Mouse (Mus musculus) forebrain, embryonic 11.5 days (tissue): ENCODE measurements around the gene Hsd17b1. TPM values are rescaled to one million over a fixed set of nuclear protein-coding genes. Genes with fewer than 3 reads are reported as not detected.

ENCODE experiments used
- ATAC-seq: fragments of 200-750 bp; cut with Nextera tagmentation; replicated peaks from 2 replicates; pipeline ENCODE4 v1.8.0; 2017; ENCODE audit warnings: moderate TSS enrichment; ENCODE audit not compliant: low FRiP score
- DNase-seq: peaks from one replicate; pipeline ENCODE4 v3.0.0-alpha.2; 2017; ENCODE audit warnings: low spot score
- H3K27ac ChIP-seq: fragments of 300-500 bp; sonication (generic); 2 replicates; pipeline ENCODE4 v1.5.1; 2014; ENCODE audit warnings: low read depth, low read length
- H3K27me3 ChIP-seq: fragments of 300-500 bp; sonication (generic); 2 replicates; pipeline ENCODE4 v1.6.1; 2014; ENCODE audit warnings: mild to moderate bottlenecking, low read length, mixed read lengths; ENCODE audit not compliant: control insufficient read depth, insufficient read depth
- H3K36me3 ChIP-seq: fragments of 300-500 bp; sonication (generic); 2 replicates; pipeline ENCODE4 v1.6.1; 2014; ENCODE audit warnings: mild to moderate bottlenecking, low read length, moderate library complexity, mixed read lengths; ENCODE audit not compliant: control insufficient read depth, insufficient read depth
- H3K4me1 ChIP-seq: fragments of 300-500 bp; sonication (generic); replicated peaks from 2 replicates; pipeline ENCODE4 v1.6.1; 2014; ENCODE audit warnings: low read length, mixed read lengths; ENCODE audit not compliant: control insufficient read depth, insufficient read depth
- H3K4me2 ChIP-seq: fragments of 300-500 bp; sonication (generic); 2 replicates; pipeline ENCODE4 v1.6.1; 2014; ENCODE audit warnings: low read depth, mild to moderate bottlenecking, low read length, moderate library complexity, mixed read lengths; ENCODE audit not compliant: severe bottlenecking
- H3K4me3 ChIP-seq: fragments of 300-500 bp; sonication (generic); 2 replicates; pipeline ENCODE4 v1.5.1; 2014; ENCODE audit warnings: low read depth, low read length
- H3K9ac ChIP-seq: fragments of 300-500 bp; sonication (generic); 2 replicates; pipeline ENCODE4 v1.6.1; 2014; ENCODE audit warnings: low read length
- H3K9me3 ChIP-seq: fragments of 300-500 bp; sonication (generic); 2 replicates; pipeline ENCODE4 v1.6.1; 2016; ENCODE audit warnings: low read length, mixed read lengths; ENCODE audit not compliant: control insufficient read depth
- WGBS: fragments of 180-500 bp; shearing (Covaris S2); extraction: QIAGEN DNeasy Blood & Tissue Kit; methylation state at CpG from one replicate; pipeline ENCODE4 v1.1.7; 2014; 5-methylcytosine and 5-hydroxymethylcytosine counted together
- polyA plus RNA-seq: library from polyadenylated mRNA; unstranded; fragments of >200 nt; fragmentation: Nextera tagmentation; extraction: Ambion mirVana; gene quantifications from 2 replicates; pipeline ENCODE4 v1.2.1, GENCODE M21; 2014

The Hsd17b1 gene
- polyA plus RNA-seq, 1 experiment from 2014 or later: 0.19 TPM

DNA sequence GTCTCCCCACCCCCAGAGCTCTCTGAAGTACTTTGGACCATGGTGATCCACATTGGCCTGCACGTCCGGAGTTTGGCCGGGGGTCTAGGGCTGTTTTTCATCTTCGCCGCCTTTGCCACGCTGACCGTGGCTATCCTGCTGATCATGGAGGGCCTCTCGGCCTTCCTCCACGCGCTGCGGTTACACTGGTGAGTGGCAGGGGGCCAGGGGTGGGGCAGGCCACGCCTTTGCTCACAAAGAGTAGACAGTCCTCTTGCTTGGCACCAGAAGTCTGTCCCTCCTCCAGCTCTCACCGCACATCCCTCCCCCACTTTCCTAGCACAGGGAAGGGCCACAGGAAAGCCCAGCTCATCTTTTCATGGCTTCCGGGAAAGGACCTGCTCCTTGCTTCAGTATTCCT, 22.8 kb upstream of the Hsd17b1 start:
- 86% methylated on average over 14 of the region's 14 CpGs for WGBS
- ATAC-seq (no peak), DNase-seq (no peak)
- Histone ChIP-seq H3K4me3 (no peak overlapping the region), H3K27me3 (no peaks in the 10 kb centered on the region), H3K4me2 (no peak overlapping the region), H3K9me3 (no peaks in the 10 kb centered on the region), H3K27ac (no peak overlapping the region), H3K9ac (no peak overlapping the region), H3K4me1 (no peaks in the 10 kb centered on the region), H3K36me3 (no peaks in the 10 kb centered on the region)

- Histone ChIP-seq H3K36me3 (no peaks in the 10 kb centered on the region), H3K4me1 (no peaks in the 10 kb centered on the region), H3K27me3 (no peaks in the 10 kb centered on the region), H3K9ac (no peak overlapping the region), H3K4me3 (no peak overlapping the region), H3K4me2 (no peak overlapping the region), H3K9me3 (no peaks in the 10 kb centered on the region), H3K27ac (no peak overlapping the region)
- no peak for ATAC-seq
- DNase-seq: no peak
- 61% methylated on average over 8 of the region's 8 CpGs for WGBS
Measured at GRCm38 (mm10) chr11:101056885-101057284, 21.3 kb upstream of the Hsd17b1 start.

DNA sequence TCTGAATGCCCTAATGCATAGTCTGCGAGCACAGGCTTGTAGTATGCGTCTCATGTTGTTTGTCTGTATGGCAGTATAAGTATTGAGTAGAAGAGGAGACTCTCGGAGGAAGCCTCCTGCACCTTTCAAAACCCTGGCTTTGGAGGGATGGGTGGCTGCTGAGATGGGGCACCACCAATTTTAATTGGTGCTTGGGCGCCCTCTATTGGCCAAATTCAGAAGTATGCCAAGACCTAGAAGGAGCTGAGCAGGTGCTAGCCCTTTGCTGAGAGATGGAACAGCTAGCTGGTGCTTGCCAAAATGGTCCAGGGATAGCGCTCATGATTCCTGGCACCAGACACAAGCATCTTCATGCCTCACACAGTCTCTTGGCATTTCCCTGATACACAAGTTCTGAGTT, 20.4 kb upstream of the Hsd17b1 start:
- Histone ChIP-seq H3K9me3 (no peaks in the 10 kb centered on the region), H3K4me2 (no peak overlapping the region), H3K4me1 (no peaks in the 10 kb centered on the region), H3K36me3 (no peaks in the 10 kb centered on the region), H3K27ac (no peak overlapping the region), H3K4me3 (no peak overlapping the region), H3K9ac (no peak overlapping the region), H3K27me3 (no peaks in the 10 kb centered on the region)
- DNase-seq: peak; percentile 85
- 32% methylated on average over 5 of the region's 5 CpGs for WGBS
- no peak for ATAC-seq

DNA sequence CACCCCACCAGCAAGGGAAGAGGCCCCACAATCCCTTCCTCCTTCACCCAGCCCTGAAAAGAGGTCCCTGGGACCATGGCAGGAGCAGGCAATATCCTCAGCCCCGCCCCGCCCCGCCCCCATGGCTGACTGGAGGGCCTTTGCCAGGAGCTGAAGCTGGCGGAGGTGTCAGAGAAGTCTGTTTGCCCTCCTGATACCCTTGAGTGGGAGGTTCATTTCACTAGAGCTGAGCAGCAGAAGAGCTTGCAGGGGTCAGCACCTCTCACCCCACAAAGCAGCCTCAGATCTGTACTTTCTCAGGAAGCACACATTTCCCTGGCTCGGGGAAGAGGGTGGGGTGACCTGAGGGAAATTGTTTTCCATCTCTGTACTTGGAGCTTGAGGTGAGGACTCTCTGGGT, 19.5 kb upstream of the Hsd17b1 start:
- H3K27ac ChIP-seq: no peak overlapping the region
- DNase-seq (no peak), ATAC-seq (no peak)
- no peaks in the 10 kb centered on the region for H3K4me1 ChIP-seq
- no peaks in the 10 kb centered on the region for H3K9me3 ChIP-seq
- no peaks in the 10 kb centered on the region for H3K36me3 ChIP-seq
- no peak overlapping the region for H3K4me2 ChIP-seq
- H3K4me3 ChIP-seq: no peak overlapping the region
- 88% methylated on average over 5 of the region's 5 CpGs for WGBS
- no peak overlapping the region for H3K9ac ChIP-seq
- H3K27me3 ChIP-seq: no peaks in the 10 kb centered on the region

GRCm38 (mm10) chr11:101059473-101059872, 18.7 kb upstream of the Hsd17b1 start:
- WGBS: 77% methylated on average over 10 of the region's 10 CpGs
- no peak overlapping the region for H3K9ac ChIP-seq
- no peaks in the 10 kb centered on the region for H3K36me3 ChIP-seq
- ATAC-seq (no peak), DNase-seq (no peak)
- H3K27me3 ChIP-seq: no peaks in the 10 kb centered on the region
- H3K4me3 ChIP-seq: no peak overlapping the region
- H3K27ac ChIP-seq: no peak overlapping the region
- no peaks in the 10 kb centered on the region for H3K9me3 ChIP-seq
- H3K4me2 ChIP-seq: no peak overlapping the region
- H3K4me1 ChIP-seq: 0 out of 2 replicates have a peak, but pooled peaks cover 2% of the 10 kb centered on the region

DNA sequence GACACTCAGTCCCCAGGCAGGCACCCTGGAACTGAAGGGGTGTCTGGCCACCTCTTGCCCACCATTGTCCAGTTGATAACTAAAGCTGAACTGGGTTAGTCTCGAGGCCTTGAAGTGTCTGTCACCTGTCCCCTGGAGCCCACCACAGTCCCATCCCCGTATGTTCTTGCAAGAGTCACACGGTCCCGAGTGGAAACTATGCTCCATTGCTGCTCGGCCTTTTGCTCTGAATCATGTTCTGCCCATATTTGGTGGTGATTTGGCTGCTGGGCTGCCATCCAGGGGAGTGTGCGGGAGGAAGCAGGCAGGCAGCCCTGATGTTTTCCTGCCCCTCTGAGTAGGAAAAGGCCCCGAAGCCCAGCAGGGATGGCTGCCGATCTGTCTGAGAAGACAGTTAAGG, 18.1 kb upstream of the Hsd17b1 start:
- Histone ChIP-seq H3K36me3 (no peaks in the 10 kb centered on the region), H3K27me3 (no peaks in the 10 kb centered on the region), H3K4me1 (0 out of 2 replicates have a peak, but pooled peaks cover 2% of the 10 kb centered on the region), H3K27ac (no peak overlapping the region), H3K9ac (no peak overlapping the region), H3K4me3 (no peak overlapping the region), H3K4me2 (no peak overlapping the region), H3K9me3 (no peaks in the 10 kb centered on the region)
- ATAC-seq: no peak
- peak; percentile 48 for DNase-seq
- WGBS: 81% methylated on average over 8 of the region's 8 CpGs

DNA sequence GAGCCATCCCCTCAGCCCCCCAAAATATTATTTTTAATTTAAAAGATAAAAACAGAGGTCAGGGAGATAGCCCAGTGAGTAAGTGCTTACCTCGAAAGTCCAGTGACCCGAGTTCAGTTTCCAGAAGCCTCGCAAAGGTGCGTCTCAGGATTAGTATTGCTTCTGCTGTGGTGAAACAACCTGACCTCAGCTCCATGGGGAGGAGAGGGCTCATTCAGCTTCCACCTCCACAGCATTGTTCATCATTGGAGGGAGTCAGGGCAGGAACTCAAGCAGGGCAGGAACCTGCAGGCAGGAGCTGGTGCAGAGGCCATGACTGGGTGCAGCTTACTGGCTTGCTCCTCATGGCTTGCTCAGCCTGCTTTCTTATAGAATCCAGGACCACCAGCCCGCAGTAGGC, 17.2 kb upstream of the Hsd17b1 start:
- Histone ChIP-seq H3K27me3 (no peaks in the 10 kb centered on the region), H3K9ac (no peak overlapping the region), H3K36me3 (no peaks in the 10 kb centered on the region), H3K4me1 (0 out of 2 replicates have a peak, but pooled peaks cover 2% of the 10 kb centered on the region), H3K4me2 (no peak overlapping the region), H3K9me3 (no peaks in the 10 kb centered on the region), H3K27ac (no peak overlapping the region), H3K4me3 (no peak overlapping the region)
- WGBS: 94% methylated on average over 5 of the region's 5 CpGs
- ATAC-seq (no peak), DNase-seq (no peak)

GRCm38 (mm10) chr11:101062165-101062884, 15.9 kb upstream of the Hsd17b1 start:
- Histone ChIP-seq H3K4me1 (0 out of 2 replicates have a peak, but pooled peaks cover 2% of the 10 kb centered on the region), H3K9ac (no peak overlapping the region), H3K4me3 (no peak overlapping the region), H3K36me3 (no peaks in the 10 kb centered on the region), H3K4me2 (no peak overlapping the region), H3K27me3 (no peaks in the 10 kb centered on the region), H3K27ac (no peak overlapping the region), H3K9me3 (no peaks in the 10 kb centered on the region)
- 77% methylated on average over 12 of the region's 12 CpGs for WGBS
- no peak for ATAC-seq
- DNase-seq: no peak
